Mouse (Mus musculus) layer of hippocampus, postnatal 25 days (tissue): ENCODE measurements around the gene Cbl. TPM values are rescaled to one million over a fixed set of nuclear protein-coding genes. Genes with fewer than 3 reads are reported as not detected.

Source experiments
- DNase-seq, 2 experiments: peaks; one replicate each; pipeline ENCODE4 v3.0.0; 2022; ENCODE audit warnings: mixed read lengths in 2 of 2, low spot score in 1 of 2; ENCODE audit errors: extremely low spot score in 1 of 2
- total RNA-seq, 2 experiments: library from RNA; stranded (reverse); gene quantifications; 2 replicates each; pipeline ENCODE4 v1.2.3; 2021

Cbl gene
- total RNA-seq = 10 to 100 TPM; 49.2 to 63.4 TPM

- peak; percentile 99 for DNase-seq
Measured at GRCm38 (mm10) chr9:44233802-44234478, at the start of gene Cbl. TSS of gene Cbl (minus strand) at chr9:44234049.

DNA sequence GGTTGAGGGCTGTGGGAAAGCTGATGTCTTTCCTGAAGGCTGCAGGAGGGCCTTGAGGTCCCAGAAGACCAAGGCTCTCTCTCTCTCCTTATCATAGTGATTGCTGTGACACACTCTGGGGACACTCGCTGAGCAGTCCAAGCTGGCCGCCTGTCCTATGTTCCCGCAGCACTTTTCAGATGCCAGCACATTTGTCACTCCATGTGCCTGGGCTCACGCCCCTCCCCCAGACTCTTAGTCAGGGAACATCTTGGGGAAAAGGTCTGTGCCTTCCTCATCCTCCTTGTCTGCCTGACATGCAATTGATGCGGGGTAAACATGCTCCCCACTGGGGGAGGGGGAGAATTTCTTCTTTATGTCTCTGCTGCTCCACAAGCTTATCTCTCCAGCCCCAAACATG, 49.3 kb upstream of the Cbl start:
- DNase-seq = no peak

- DNase-seq = no peak
Measured at GRCm38 (mm10) chr9:44269973-44270372, 36.1 kb upstream of the Cbl start.

GRCm38 (mm10) chr9:44269077-44269476, 35.2 kb upstream of the Cbl start:
- DNase-seq = peak in 1 of 2 experiments; percentile 39

GRCm38 (mm10) chr9:44268432-44268831, 34.6 kb upstream of the Cbl start, which contains the start of gene Nlrx1:
TSS of gene Nlrx1 (minus strand) at chr9:44268599.
- no peak for DNase-seq

DNA sequence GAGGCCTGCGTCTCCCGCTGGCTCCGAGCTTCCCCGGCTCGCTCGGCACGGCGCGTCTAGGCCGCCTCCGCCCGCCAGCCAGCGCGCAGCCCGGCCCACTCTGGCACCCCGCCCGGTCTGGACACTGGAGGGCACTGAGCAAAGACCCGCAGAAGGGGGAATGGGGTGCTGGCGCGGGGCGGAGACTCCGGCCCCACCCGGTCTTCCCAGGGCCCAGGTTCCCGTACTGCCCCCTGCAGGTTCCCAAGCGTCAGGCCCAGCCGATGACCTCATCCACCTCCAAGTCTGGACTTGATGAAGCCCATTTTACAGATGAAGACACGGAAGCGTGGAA, 34.1 kb upstream of the Cbl start:
- DNase-seq = peak; percentile 79 to 80

DNA sequence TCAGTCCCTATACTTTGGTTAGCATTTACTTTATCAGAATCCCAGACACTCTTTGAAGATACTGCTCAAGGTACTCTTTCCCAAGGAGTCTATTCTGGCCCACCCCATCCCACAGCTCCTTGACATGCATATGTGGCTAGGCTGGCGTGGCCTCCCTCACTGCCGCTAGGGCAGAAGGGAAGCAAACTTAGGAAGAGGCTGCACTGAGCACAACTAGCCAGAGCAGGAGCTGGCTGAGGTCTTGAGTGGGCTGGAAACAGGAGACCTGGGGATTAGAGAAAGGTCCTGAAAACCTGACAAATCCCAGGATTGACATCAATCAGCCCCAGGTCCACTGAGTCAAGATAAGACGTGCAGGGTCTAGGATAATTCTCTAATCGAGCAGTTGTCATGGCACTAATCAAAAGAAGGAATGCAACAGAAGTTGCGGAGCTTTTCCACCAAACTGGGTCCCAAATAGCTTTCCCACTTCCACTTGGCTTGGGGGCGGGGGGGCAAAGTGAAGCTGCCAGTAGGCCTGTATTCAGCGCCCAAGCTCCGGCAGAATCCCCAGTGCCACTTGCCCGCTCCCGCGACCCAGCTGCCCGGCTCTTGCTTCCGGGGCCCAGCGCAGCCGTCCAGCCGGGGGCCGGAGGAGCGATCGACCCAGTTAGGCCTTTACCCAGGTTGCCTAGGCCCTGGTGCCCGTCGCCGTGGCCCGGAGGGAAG, 33.6 kb upstream of the Cbl start:
- peak in 1 of 2 experiments; percentile 33 for DNase-seq

DNA sequence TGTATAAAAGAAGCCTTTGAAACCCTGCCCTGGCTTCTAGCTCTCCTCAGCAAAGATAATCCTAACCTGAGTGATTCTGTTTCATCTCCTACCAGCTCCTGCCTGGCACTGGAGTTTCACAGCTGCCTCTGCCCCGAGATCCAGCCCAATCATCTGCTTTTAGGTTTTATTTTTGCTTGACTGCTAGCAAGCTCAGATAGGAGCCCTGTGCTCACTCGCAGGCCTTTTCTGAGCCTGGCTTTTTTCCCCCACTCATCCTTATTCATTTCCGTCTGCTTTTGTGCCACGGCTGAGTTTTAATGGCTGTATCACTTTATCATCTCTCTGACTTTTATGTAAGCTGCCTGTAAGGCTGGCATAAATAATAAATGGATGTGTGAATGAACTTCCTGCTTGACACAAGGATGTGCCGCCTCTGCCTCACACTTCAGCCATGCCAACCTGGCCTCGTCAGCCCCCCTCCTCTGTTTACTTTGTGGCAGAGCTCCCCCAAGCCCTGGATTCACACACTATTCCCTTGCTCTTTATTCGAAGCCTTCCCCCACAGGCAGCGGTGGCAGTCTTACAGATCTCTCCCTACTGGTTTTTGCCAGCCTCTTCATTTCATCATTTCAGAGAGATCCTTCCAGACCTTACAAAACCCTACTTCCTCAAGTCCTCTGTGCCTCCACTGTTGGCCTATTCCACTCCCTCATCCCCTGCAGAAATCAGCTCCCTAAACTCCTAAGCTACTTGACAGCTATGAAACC, 32.8 kb upstream of the Cbl start:
- DNase-seq = no peak

DNA sequence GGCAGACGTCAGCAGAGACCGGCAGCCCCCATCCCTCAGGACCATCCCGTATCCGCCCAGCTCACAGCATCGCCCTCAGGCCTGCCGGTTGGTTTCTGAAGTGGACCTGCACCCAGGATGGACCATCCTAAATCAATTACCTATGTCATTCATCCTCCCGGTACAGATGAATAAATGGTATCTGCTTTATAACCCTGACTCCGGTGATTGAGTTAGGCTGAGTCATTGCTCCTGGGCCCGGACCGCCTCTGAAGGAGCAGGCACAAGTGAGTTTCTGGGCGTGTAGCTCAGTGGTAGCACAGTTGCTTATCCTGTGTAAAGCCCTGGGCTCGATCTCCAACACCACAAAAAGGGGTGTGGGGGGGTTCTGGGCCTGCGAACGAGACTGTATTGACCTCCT, 27.5 kb upstream of the Cbl start:
- no peak for DNase-seq

- DNase-seq = no peak
Measured at GRCm38 (mm10) chr9:44259014-44259413, 25.2 kb upstream of the Cbl start.

DNA sequence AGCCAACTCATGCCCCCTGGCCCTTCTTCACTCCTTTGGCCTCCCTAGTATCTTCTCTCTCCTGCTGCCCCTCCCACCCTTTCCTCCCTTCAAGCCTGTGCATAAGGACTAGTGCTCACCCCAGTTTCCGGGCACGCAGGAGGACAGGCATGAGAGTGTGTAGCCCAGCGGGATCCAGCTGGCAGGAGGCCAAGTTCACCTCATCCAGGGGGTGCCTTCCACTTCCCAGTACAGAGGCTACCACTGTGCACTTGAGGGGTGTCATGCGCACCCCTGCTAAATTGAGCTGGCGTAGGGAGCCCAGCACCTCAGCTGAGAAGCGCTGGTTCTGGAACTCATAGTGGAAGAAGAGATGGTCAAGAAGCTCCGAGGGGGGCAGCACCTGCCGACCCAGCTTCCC, 22.4 kb upstream of the Cbl start:
- DNase-seq = no peak

GRCm38 (mm10) chr9:44255136-44255521, 21.3 kb upstream of the Cbl start:
- DNase-seq = no peak

GRCm38 (mm10) chr9:44254508-44255135, 20.8 kb upstream of the Cbl start:
- DNase-seq = no peak

DNA sequence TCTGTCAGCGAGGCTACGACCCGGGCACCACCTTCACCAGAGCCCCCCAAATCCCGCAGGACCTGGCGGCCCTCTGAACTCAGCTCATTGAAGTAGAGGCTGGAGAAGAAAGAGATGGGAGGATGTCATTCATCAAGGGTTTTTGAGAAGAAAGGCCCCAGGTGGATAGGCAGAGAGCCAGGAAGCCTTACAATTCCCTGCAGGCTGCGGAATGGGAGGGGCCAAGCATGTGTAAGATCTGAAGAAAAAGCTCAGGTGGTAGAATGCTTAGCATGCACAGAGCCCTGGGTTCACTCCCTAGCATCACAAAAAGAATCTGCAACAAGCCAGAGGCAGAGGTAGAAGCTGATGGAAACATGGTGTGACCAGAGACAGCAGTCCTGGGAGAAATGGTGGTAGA, 19.6 kb upstream of the Cbl start:
- no peak for DNase-seq

DNA sequence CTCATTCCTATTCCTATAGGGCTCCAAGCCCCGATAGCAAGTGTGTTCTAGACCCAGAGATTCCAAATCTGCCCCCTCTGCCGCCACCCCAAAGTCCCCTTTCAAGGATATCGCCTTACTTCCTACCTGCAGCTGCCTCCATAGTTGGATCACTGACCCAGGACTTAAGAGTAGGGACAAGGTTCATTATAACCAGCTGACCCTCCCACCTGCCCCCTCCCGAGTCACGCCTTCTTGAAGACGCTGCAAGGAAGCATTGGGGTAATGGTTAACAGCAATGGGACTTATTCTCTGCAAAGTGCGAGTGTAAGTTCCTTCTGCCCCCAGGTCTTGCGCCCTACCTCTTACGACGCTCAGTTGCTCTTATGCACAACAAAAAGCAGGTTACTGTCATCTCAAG, 17.5 kb upstream of the Cbl start, which contains the start of gene Pdzd3:
Pdzd3 (minus strand) TSS at position 158 of the 400 bp plus-strand sequence.
- DNase-seq = no peak

DNA sequence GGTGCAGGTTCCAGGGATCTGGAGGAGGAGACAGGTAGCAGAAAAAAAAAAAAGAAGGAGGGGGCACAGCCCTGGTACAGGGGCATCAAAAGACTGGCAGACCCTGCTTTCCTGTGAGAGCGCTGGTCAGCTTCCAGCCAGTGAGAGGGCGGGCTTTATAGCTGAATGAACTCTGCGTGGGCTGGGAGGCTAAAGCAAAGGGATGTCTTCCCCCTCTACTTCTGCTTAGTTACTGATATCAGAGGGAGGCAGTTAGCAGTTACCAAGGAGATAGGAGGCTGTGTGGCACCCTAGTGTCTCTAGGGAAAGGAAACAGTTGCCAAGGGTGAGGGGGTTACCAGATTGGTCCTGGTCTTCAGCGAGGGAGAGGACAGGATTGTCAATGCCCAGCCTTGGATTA, 16.6 kb upstream of the Cbl start:
- peak in 1 of 2 experiments; percentile 26 for DNase-seq

GRCm38 (mm10) chr9:44249181-44250146, 15.6 kb upstream of the Cbl start:
- peak; percentile 40 to 57 for DNase-seq

- DNase-seq = no peak
Measured at GRCm38 (mm10) chr9:44247907-44248306, 14.1 kb upstream of the Cbl start.

GRCm38 (mm10) chr9:44243621-44244020, 9.8 kb upstream of the Cbl start:
- no peak for DNase-seq

DNA sequence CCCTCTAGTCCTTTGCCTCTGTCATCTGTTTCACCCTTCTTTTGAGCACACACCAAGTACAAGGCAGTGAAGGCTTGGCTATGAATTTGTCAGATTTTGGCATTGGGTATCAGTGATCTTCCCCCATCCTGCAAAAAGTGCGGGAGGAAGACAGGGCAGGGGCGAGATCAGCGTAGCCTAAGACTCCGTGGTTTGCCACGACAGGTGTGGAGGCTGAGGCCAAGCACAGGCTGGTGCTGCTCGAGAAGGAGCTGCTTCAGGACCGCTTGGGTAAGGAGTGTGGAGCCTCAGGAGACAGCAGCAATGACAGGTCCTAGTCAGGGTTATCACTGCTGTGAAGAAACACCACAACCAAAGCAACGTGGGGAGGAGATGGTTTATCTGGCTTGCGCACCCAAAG, 7.6 kb upstream of the Cbl start:
- DNase-seq = no peak
